Comparison of ENCODE assay signal across 9 mouse cellular contexts in genomic region chr17:3253508-3254176, GRCm38 (mm10).
DNase-seq lines count a peak whose midpoint lies in the region; ATAC-seq lines count a peak whose summit lies in the region.
"Had no signal": no experiment of that assay in that cellular context is flagged by ENCODE, and none has a peak within 500 bp of the region (broad histone marks: within the 10 kb centered on the region; RNA-seq: fewer than 3 reads in every experiment).

No protein-coding gene starts in this region.

- H3K4me1 ChIP-seq in forebrain, embryonic 14.5 days (ENCODE audit: control insufficient read depth, insufficient read depth, low read length) = peaks cover 32% of the 10 kb centered on the region
- H3K4me1 ChIP-seq in forebrain, embryonic 12.5 days = peaks cover 15% of the 10 kb centered on the region; the same call in 1 of the 2 replicates

- no peak overlapping the region for H3K4me2 ChIP-seq in forebrain, embryonic 14.5 days (ENCODE audit: low read length)
- H3K4me2 ChIP-seq in forebrain, embryonic 12.5 days = no peak overlapping the region
- H3K4me2 ChIP-seq: heart, embryonic 13.5 days had no signal

- peak overlapping the region; percentile 72; the same call in 1 of the 2 replicates for H3K27ac ChIP-seq in forebrain, embryonic 14.5 days (ENCODE audit: low read depth, low read length)
- no peak overlapping the region for H3K27ac ChIP-seq in forebrain, embryonic 12.5 days
- H3K27ac ChIP-seq: heart, embryonic 13.5 days had no signal

- DNase-seq in forebrain, embryonic 14.5 days (ENCODE audit: low spot score) = peak; percentile 68
- DNase-seq in ovary, postnatal 36 days (ENCODE audit: low spot score) = peak; percentile 24
- no peak for DNase-seq in ovary, postnatal 10 days (ENCODE audit: low spot score)
- peak; percentile 82 to 86 for DNase-seq in cerebellum, postnatal 10 days
- peak; percentile 53 for DNase-seq in kidney, adult 9 months
- peak; percentile 16 for DNase-seq in lung, postnatal 25 days (ENCODE audit: low spot score)

- no peak overlapping the region for H3K4me3 ChIP-seq in forebrain, embryonic 14.5 days (ENCODE audit: low read depth, low read length)
- no peak overlapping the region for H3K4me3 ChIP-seq in forebrain, embryonic 12.5 days (replicated peaks)
- H3K4me3 ChIP-seq: heart, embryonic 13.5 days had no signal

- WGBS in forebrain, embryonic 14.5 days = 68% methylated on average over 10 of the region's 10 CpGs
- 88% methylated on average over 10 of the region's 10 CpGs for WGBS in forebrain, embryonic 12.5 days

- H3K27me3 ChIP-seq in forebrain, embryonic 14.5 days (replicated peaks; ENCODE audit: control insufficient read depth, insufficient read depth, low read length) = no peaks in the 10 kb centered on the region
- no peaks in the 10 kb centered on the region for H3K27me3 ChIP-seq in forebrain, embryonic 12.5 days
- H3K27me3 ChIP-seq: heart, embryonic 13.5 days had no signal

- H3K36me3 ChIP-seq in forebrain, embryonic 14.5 days (ENCODE audit: control insufficient read depth, insufficient read depth, low read length) = peaks cover 7% of the 10 kb centered on the region; the same call in 1 of the 2 replicates
- H3K36me3 ChIP-seq in forebrain, embryonic 12.5 days (replicated peaks) = no peaks in the 10 kb centered on the region

- no peaks in the 10 kb centered on the region for H3K9me3 ChIP-seq in forebrain, embryonic 14.5 days (replicated peaks; ENCODE audit: control insufficient read depth, low read length)
- no peaks in the 10 kb centered on the region for H3K9me3 ChIP-seq in forebrain, embryonic 12.5 days
- H3K9me3 ChIP-seq: heart, embryonic 13.5 days had no signal

- ATAC-seq in forebrain, embryonic 14.5 days = peak; percentile 58
- ATAC-seq in forebrain, embryonic 12.5 days (ENCODE audit: low FRiP score) = no peak
- no peak for ATAC-seq in monocyte, adult 5-6 weeks (replicated peaks; ENCODE audit: insufficient number of reproducible peaks, low FRiP score, low TSS enrichment, poor library complexity, severe bottlenecking)

- H3K9ac ChIP-seq in forebrain, embryonic 14.5 days (ENCODE audit: low read length) = no peak overlapping the region
- no peak overlapping the region for H3K9ac ChIP-seq in forebrain, embryonic 12.5 days
- H3K9ac ChIP-seq: heart, embryonic 13.5 days had no signal
